Mouse (Mus musculus) effector memory CD4-positive, alpha-beta T cell, adult 7 months (primary cell): ENCODE measurements around the gene Krtap6-5. TPM values are rescaled to one million over a fixed set of nuclear protein-coding genes. Genes with fewer than 3 reads are reported as not detected.

Source experiments
- polyA plus RNA-seq: library from polyadenylated mRNA; unstranded; fragments of 100-300 nt; shearing (Covaris generic); gene quantifications from one replicate; pipeline ENCODE4 v1.2.1, GENCODE M21; 2017

The Krtap6-5 gene
- polyA plus RNA-seq = not detected

DNA sequence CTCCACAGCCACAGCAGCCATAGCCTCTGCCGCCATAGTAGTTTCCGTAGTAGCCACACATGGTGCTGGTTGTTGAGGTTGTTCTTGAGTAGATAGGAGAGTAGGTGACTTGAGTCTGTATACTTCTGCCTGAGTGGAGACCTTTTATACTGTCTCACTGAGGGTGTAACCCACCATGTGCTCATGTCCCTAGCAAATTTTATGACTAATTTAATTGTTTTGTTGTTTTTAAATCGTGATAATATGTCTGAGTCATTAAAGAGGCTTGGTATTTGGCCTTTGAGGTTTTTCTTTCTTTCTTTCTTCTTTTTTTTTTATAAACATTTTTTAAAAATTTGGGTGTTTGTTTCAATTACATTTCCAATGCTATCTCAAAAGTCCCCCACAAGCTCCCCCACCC is at the start of gene Krtap6-5:
TSS of gene Krtap6-5 (minus strand) at position 101 of the 400 bp plus-strand sequence.

DNA sequence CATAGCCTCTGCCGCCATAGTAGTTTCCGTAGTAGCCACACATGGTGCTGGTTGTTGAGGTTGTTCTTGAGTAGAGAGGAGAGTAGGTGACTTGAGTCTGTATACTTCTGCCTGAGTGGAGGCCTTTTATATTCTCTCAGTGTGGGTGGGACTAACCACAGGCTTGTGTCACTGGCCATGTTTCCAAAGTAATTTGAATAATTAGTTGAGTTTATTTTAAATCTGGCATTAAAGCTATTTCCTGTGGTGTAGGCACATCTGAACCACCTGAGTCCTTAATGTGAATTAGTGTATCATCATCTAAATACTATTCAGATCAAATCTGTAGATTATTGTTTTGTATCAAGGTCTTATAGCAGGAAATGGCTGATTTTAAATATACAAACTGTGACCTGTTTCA is 16.2 kb upstream of the Krtap6-5 start, which contains the start of gene 1110025L11Rik:
TSS of gene 1110025L11Rik (minus strand) at position 101 of the 400 bp plus-strand sequence.

DNA sequence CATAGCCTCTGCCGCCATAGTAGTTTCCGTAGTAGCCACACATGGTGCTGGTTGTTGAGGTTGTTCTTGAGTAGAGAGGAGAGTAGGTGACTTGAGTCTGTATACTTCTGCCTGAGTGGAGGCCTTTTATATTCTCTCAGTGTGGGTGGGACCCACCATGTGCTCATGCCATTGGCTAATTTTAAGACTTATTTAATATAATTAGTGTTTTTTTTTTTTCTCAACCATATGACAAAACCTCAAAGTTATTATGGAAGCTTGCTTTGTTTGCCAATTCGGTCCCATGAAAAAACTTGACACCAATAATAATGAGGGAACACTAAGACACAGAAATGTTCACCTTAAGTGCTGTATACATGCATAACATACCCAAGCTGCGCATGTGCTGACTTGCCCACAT is 6.3 kb downstream of the Krtap6-5 start, which contains the start of gene Gm10228:
TSS of gene Gm10228 (minus strand) at position 101 of the 400 bp plus-strand sequence.

GRCm38 (mm10) chr16:89031399-89031798 is 16.3 kb downstream of the Krtap6-5 start, which contains the start of gene Krtap6-1:
Krtap6-1 (plus strand) TSS chr16:89031699.

GRCm38 (mm10) chr16:89014984-89015383 is 32.7 kb downstream of the Krtap6-5 start, which contains the start of gene Gm10229:
Gm10229 (plus strand) TSS chr16:89015284.

DNA sequence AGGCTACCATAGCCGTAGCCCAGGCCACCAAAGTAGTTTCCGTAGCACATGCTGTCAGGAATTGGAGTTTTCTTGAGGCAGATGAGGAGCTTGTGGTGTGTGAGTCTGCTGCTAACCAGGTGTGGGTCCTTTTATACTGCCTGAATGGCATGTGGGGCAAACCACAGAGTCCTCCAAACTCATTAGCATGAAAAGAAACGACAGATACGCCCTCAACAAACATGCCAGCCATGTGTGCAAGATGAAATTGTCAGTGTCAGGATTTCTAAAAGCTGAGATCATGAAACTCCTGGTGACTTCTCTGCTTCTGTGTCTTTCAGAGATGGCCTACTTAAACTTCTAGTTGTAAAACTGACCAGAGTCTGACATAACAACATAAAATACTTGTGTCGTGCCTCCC is 37.0 kb downstream of the Krtap6-5 start, which contains the start of gene Krtap22-2:
TSS of gene Krtap22-2 (minus strand) at position 101 of the 400 bp plus-strand sequence.

Other genes with a start within 250 kb of the Krtap6-5 start
- not detected for gene Gm20741, start 235.7 kb downstream of the Krtap6-5 start, polyA plus RNA-seq
- not detected for gene Krtap15, start 227.7 kb downstream of the Krtap6-5 start, polyA plus RNA-seq
- not detected for gene Krtap14, start 221.7 kb downstream of the Krtap6-5 start, polyA plus RNA-seq
- not detected for gene Krtap19-1, start 178.5 kb downstream of the Krtap6-5 start, polyA plus RNA-seq
- not detected for gene Krtap19-2, start 173.6 kb downstream of the Krtap6-5 start, polyA plus RNA-seq
- not detected for gene Krtap19-3, start 169.8 kb downstream of the Krtap6-5 start, polyA plus RNA-seq
- not detected for gene Krtap19-4, start 162.8 kb downstream of the Krtap6-5 start, polyA plus RNA-seq
- not detected for gene Krtap19-5, start 151.4 kb downstream of the Krtap6-5 start, polyA plus RNA-seq
- gene Krtap19-9b, start 115.6 kb downstream of the Krtap6-5 start, polyA plus RNA-seq = not detected
- gene Krtap16-3, start 85.0 kb downstream of the Krtap6-5 start, polyA plus RNA-seq = not detected
- not detected for gene Krtap22-2, start 37.1 kb downstream of the Krtap6-5 start, polyA plus RNA-seq
- not detected for gene Gm10229, start 32.6 kb downstream of the Krtap6-5 start, polyA plus RNA-seq
- not detected for gene Krtap6-1, start 16.2 kb downstream of the Krtap6-5 start, polyA plus RNA-seq
- not detected for gene Gm10228, start 6.4 kb downstream of the Krtap6-5 start, polyA plus RNA-seq
- gene 1110025L11Rik, start 16.1 kb upstream of the Krtap6-5 start, polyA plus RNA-seq = not detected
- gene Krtap6-3, start 36.1 kb upstream of the Krtap6-5 start, polyA plus RNA-seq = not detected
- not detected for gene Gm6358, start 93.0 kb upstream of the Krtap6-5 start, polyA plus RNA-seq
- not detected for gene Gm10061, start 103.2 kb upstream of the Krtap6-5 start, polyA plus RNA-seq
- gene Gm9789, start 110.1 kb upstream of the Krtap6-5 start, polyA plus RNA-seq = not detected
- not detected for gene Gm7735, start 121.6 kb upstream of the Krtap6-5 start, polyA plus RNA-seq
- gene 1110057P08Rik, start 126.9 kb upstream of the Krtap6-5 start, polyA plus RNA-seq = not detected
- not detected for gene Krtap20-2, start 158.0 kb upstream of the Krtap6-5 start, polyA plus RNA-seq